Mouse (Mus musculus) monocyte, adult 2 months (primary cell): ENCODE results near the gene Hspb6.

ENCODE experiments used
- DNase-seq, 2 experiments: peaks; one replicate each; pipeline ENCODE4 v3.0.0; 2022; ENCODE audit warnings: low spot score in 2 of 2, low read depth in 1 of 2

The Hspb6 gene

DNA sequence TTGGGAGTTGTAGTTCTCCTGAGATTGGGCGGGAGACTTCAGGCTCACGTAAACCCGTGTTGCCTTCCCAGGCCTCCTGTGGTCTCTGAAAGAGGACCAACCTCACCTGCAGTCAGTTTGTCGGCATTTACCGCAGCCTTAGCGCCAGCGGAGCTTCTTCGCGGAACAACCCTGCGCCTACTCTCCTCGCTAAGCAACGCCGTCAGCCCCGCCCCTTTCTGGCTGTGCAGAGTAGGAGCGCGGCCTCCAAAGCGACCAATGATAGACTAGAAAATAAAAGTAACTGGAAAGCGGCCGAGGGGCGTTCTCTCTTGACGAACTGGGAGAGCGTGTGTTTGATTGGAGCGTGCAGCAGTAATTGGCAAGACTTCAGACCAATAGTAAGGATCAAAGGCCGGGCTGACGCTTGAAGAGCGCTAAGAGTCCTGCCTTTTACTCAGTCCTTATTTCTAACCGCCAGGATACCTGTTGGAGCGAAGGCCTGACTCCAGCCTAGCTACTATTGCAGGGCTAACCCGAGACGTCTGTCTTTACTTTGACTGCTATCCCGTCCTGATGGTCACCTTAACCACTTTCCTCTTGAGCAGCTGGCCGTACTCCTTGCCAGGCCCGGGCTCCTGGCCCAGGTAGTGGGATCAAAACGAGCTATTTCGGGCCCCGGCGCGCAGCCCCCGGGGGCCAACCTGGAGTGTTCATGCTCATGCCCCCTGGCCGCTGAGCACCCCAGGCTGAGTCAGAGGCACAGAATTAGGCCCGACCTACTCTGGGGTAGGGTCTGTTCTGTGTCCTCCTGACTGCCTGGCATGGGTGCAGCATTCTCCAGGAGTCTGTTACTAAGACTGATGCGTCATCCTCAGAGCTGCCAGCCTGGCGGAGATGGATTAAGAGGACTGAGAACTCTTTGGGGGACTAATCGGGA is at the start of gene Hspb6, which contains the start of gene Proser3:
Gene Hspb6, plus strand, starts transcription at position 77 of the 919 bp plus-strand sequence.
Gene Proser3, minus strand, starts transcription at position 198 of the 919 bp plus-strand sequence.
- peak; percentile 85 to 88 for DNase-seq

DNA sequence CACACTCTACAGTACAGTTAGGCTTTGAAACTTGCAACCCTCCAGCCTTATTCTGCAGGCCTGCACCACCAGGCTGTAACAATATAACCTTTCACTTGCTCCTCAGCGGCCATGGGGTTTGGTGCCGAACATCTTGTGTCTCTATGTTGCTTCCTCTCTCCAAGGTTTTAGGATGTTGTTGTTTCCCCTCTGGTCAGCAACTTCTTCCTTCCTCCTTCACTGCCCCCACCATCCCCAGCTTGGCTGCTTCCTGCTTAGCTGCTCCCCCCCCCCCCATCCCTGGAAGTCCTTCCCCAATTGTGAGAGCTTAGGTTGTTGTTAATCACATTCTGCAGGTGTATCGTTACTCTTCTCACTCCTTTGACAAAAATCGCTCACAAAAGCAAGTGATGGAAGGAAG is 43.9 kb upstream of the Hspb6 start:
- DNase-seq: no peak

DNA sequence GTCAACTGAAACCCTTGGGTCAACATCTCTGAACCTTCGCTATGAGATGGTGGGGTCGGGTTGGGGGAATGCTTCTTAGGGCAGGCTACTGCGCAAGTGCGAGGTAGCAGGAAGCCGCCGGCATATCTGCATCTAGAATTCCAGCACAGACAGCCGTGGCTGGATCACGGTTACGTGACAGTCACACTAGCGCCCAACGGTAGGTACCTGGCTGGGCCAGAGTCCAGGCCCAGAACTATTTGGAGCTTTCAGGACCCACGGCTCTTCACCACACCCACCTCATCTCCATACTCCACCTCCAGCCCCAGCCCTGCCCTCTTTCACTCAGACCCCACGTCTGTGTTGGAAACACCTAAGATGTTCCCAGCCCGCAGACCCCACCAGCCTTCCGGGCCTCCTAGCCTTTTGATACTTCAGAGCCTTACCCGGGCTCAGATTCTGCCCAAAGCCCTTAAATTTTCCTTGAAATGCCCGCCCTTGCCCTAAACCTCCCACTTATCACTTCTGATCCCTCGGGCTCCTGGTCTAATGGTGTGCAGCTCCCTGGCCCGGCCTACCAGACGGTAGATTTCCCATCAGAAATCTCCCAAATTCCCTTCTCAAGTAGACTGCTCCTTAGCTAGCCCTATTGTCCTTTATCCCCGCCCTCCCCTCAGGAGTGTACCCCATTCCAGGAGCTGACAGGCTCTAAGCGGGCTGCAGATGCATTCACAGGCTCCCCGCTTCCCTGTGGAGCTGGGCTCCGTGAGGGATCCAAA is 36.8 kb upstream of the Hspb6 start:
- DNase-seq: no peak

- no peak for DNase-seq
These were observed 33.7 kb upstream of the Hspb6 start for GRCm38 (mm10) chr7:30518325-30518724.

DNA sequence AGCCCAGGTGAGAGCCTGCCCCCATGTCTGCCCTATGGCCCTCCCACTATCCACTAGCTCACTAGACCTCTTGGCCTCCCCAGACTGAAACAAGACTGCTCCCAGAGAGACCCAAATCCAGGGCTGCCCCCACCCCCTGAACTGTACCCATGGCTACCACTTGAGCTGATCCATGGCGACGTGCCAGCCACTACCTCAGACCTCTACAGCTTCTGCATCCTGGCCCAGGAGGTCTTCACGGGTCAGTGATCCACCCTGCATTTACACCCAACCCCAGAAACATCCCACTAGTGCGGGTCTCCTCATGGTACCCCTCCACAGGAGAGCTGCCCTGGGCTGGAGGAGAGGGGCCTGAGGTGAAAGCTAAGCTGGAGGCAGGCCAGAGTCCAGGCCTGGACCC is 31.6 kb upstream of the Hspb6 start:
- no peak for DNase-seq

- DNase-seq: no peak
These were observed 31.1 kb upstream of the Hspb6 start for GRCm38 (mm10) chr7:30520856-30521255.

- no peak for DNase-seq
These were observed 29.1 kb upstream of the Hspb6 start for GRCm38 (mm10) chr7:30522871-30523270.

GRCm38 (mm10) chr7:30524487-30524886 is 27.5 kb upstream of the Hspb6 start:
- DNase-seq: no peak

- no peak for DNase-seq
These were observed 26.0 kb upstream of the Hspb6 start for GRCm38 (mm10) chr7:30525954-30526353.

DNA sequence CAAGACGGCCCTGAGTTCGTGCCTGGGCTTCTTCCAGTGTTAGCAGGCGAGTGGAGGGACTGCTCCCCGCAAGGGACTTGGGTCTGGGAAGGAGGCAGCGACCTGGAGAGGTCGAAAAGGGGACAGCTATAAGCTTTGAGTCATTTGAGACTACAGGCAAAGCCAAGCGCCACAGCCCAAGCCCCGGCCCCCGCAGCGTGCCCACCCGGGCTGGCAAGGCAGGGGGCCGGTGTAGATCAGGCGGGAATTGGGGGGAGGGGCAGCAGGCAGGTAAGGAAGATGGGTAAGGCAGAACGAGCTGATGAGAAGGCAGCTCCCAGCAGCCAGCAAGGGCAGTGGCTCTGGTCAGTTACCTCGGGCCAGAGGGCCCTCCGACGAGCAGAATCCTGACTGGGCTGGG is 25.6 kb upstream of the Hspb6 start:
- no peak for DNase-seq

DNA sequence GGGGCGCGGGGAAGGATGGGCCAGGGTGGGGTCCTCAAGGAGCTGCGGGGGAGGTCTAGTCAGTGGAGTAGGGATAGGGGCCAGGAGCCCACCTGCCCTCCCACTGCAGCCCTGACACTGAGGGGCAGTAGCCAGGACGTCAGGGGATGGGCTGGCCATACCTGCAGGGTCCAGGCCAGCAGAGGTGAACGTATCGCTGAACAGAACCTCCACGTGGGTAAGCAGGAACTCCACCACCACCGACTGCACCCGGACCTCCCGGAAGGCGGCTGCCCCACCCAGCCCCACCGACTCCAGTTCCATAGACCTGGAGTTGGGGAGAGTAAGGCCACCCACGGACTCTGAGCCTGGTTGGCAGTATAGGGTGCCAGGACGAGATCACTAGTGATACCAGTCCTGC is 25.0 kb upstream of the Hspb6 start:
- no peak for DNase-seq

GRCm38 (mm10) chr7:30531291-30531815 is 20.6 kb upstream of the Hspb6 start:
- no peak for DNase-seq

- no peak for DNase-seq
These were observed 19.0 kb upstream of the Hspb6 start for GRCm38 (mm10) chr7:30532931-30533330.

DNA sequence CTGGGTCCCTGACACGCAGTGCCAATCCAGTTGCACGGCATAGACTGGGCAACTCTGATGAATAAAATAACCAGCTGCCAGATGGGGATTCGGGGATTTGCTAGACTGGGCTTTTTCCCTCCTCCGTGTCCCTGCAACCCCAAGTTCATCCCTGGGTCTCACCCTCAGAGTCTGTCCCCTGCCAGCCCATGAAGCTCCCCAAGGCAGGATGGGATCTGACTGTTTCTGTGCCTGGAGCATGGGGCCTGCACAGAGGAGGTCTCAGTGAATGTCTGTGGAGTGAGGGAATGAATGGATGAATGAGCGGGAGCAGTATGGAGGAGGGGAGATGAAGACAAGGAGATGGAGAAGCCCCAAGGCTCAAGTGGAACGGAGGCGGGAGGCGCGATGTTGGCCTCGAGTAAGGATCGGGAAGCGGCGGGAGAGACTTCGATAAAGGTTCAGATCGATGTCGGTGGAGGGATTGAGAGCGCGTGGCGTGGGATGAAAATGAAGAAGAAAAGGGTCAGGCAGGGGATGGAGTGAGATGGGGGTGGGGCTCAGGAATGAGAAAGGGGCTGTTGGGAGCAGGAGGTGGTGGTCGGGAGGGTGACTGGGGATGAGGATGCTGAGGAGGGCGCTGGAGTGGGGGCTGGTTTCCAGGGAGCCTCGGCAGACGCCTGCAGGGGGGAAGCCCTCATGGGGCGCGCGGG is 17.9 kb upstream of the Hspb6 start:
- no peak for DNase-seq

- DNase-seq: peak; percentile 78 to 79
These were observed 17.1 kb upstream of the Hspb6 start, which contains the start of gene Arhgap33 for GRCm38 (mm10) chr7:30534633-30535577. Arhgap33 (minus strand) TSS chr7:30535060.

- no peak for DNase-seq
These were observed 11.4 kb upstream of the Hspb6 start for GRCm38 (mm10) chr7:30540572-30540971.

DNA sequence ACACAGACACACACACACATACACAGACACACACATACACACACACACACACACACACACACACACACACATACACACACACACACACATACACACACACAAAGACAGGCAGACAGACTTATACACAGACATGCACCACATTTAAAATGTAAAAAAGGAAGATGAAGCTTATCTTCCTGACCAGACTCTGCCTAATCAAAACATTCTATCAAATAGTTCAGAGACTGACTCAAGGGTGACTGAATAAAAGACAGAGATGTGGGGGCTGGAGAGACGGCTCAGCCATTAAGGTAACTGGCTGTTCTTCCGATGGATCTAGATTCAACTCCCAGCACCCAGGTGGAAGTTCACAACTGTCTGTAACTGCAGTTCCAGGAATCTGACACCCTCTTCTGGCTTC is 7.7 kb upstream of the Hspb6 start:
- DNase-seq: no peak

DNA sequence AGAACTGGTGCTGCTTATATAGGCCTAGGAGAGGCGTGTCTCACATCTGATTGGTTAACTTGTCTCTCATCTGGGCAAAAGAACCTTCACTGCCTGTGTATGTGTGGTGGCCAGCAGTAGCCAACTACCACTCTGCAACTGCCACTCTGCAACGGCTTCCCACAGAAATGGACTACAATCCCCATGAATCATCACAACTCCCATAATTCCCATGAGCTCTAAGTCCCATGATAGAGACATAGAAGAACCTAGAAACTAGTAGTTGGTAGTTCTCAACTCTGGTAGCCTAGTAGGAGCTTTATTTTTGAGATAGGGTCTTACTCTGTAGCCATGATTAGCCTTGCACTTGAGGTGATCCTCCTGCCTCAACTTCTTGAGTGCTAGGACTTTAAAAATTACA is 2.1 kb upstream of the Hspb6 start:
- no peak for DNase-seq

GRCm38 (mm10) chr7:30550603-30551002 is 1.4 kb upstream of the Hspb6 start:
- DNase-seq: no peak
